Mouse (Mus musculus) cerebellum, postnatal 25 days (tissue): Measurements from ENCODE around the gene Syt3.

Experiments
- DNase-seq, 2 experiments: peaks; one replicate each; pipeline ENCODE4 v3.0.0; 2021; ENCODE audit warnings: mixed read lengths in 2 of 2

The Syt3 gene

GRCm38 (mm10) chr7:44383980-44384715 lies at the start of gene Syt3:
TSS of gene Syt3 (plus strand) at chr7:44384102.
- DNase-seq = peak; percentile 90

- DNase-seq = peak in 1 of 2 experiments; percentile 8
Observed at GRCm38 (mm10) chr7:44334139-44334538, 49.8 kb upstream of the Syt3 start.

DNA sequence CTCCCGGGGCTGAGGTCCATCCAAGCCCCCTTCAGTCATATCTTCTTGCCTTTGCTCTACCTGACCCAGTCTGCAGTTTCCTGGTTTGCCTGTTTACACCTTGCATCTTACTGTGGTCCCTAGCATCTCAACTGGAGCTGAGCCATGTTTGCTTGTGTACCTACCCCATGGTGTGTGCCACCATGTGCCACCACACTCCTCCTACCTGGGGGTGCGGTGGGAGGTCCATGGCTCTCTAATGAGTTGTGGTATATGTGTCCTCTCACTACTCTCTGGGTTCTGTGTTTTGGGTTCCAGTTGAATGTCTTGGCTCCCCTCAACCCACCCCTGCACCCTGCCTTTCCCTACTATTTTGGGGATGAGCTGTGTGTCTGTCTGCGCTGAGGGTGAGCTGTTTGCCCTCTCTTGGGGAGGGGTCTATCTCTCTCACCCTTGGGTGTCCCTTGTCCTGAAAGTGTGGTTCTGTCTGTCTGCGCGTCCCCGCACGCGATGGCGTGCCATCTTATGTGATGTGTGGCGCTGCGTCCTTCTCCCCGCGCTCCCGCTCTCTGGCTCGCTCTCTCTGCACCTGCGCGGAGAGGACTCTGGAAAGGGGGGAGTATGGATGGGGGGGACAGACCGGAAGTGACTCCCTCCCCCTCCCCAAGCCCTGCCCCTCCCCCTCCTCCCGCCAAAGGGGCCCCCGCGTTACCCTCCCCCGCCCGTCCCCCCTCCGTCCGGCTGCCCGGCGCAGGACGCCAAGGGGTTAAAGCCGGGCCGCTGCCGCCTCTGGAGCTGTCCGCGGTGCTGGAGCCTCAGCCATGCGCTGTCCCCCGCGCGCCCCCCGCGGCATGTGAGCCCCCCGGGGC lies 48.6 kb upstream of the Syt3 start:
- DNase-seq = peak; percentile 78 to 83

DNA sequence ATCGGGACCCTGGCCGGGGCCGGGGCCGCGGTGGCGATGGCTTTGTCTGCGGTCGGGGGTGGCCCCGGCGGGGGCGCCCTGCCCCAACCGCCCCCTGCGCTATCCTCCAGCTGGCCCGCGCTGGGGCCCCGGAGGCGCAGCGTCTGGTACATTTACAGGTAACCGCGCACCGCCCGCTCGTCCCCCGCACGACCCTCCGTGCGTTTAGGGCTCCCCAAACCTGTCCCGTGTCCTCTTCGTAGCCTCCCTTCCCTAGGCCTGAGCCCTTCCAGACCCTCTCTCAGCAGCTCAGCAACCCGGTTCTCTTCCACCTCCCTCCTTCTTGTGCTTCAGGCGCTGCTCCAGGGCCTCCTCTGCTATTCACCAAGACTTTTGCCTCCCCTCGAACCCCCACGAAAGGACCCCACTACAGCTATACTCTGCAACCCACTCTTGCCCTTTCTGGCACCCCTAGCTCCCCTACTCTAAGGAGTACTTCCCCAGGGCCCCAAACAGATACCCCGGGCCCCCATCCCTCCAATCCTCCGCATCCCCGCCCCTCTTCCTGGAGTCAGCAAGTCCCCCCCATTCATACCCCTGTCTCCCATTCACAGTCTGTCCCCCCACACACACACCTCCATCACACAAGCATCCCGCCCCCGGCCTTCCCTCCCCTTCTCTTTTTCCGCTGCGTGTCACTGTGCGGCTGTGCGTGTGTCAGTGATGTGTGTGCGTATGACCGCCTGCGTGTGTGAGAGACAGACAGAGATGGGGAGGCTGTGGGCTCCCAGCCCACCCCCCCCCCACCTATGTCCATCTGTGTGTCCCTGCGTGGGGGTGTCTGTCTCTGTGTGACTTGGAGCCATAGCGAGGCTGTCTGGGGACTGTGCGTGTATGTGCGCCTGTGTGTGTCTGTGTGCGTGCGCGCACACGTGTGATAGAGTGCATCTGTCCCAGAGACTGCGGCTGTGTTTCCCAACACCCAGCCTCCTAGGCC lies 47.6 kb upstream of the Syt3 start:
- peak; percentile 75 to 79 for DNase-seq

- DNase-seq = peak; percentile 49 to 53
Observed at GRCm38 (mm10) chr7:44337121-44337849, 46.6 kb upstream of the Syt3 start.

- DNase-seq = no peak
Observed at GRCm38 (mm10) chr7:44340226-44340625, 43.7 kb upstream of the Syt3 start.

- DNase-seq = no peak
Observed at GRCm38 (mm10) chr7:44341119-44341518, 42.8 kb upstream of the Syt3 start.

DNA sequence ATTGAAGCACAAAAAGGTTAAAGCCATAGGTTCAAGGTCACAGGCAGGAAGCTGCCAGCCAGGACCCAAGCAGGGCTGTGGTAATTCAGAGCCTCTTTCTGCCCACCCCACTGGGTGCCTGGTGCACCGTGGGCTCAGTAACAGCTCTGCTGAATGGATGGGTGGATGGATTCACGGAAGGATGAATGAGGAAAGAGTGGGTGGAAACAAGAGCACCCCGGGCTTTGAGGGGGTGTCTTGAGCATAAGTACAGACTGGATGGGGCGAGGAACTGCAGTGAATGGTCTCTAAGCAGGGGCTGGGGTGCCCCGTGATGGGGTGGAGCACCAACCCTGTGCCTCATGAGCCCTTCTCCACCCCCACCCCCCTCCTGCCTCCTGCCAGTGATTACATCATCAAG lies 42.2 kb upstream of the Syt3 start:
- DNase-seq = peak in 1 of 2 experiments; percentile 5

DNA sequence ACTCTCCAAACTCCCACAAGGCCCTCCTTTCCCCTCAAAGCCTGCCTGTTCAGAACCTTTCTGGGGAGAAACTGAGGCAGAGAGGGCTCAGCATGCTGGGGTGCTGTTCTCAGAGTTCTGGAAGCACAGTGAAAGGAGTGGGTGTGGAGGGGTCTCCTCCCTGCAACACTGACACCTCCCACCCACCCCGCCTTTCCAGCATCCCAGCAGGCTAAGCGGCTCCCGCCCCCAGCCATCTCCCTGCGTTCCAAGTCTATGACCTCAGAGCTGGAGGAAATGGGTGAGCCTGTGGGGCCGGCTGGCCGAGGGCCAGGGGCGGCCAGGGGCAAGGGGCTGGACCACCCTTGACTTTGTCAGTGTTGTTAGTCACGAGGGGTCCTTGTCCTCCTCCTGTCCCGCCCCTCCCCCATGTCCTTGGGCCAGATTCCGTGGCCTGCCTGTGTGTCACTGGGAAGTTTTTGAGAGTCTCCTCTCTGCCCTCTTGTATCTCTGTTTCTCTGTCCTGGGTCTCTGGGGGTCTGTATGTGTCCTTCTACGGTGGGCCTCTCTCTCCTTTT lies 40.4 kb upstream of the Syt3 start:
- DNase-seq = peak in 1 of 2 experiments; percentile 25

DNA sequence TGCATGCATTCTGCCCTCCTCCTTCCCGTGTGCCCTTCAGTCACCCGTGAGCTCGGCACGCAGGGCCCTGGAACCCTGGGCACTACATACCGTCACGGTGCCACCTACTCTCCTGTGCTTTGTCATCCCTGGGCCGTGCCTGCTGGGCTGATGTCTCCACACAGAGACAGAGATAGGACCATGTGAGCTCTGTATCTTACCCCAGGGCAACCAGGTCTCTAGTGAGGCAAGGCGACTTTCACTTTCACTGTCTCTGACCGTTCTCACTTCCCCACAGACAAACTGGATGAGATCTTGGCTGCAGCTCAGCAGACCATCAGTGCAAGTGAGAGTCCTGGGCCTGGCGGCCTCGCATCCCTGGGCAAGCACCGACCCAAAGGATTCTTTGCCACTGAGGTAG lies 39.3 kb upstream of the Syt3 start:
- peak in 1 of 2 experiments; percentile 7 for DNase-seq

DNA sequence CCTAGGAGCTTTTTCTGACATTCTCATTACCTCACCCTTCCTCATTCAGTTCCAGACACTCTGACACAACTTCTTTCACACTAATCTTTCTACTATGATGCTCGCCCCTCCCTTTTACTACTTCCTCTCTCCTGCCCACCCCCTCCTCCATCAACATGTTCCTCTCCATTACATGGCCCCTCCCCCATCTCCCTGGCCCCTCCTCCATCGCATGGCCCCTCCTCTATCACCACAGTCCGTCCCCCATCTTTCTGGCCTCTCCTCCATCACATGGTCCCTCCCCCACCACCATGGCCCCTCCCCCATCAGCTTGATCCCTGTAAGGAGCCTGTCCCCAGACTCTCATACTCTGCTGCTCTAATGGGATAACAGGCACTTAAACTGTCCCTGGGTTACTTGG lies 34.9 kb upstream of the Syt3 start:
- peak in 1 of 2 experiments; percentile 26 for DNase-seq

DNA sequence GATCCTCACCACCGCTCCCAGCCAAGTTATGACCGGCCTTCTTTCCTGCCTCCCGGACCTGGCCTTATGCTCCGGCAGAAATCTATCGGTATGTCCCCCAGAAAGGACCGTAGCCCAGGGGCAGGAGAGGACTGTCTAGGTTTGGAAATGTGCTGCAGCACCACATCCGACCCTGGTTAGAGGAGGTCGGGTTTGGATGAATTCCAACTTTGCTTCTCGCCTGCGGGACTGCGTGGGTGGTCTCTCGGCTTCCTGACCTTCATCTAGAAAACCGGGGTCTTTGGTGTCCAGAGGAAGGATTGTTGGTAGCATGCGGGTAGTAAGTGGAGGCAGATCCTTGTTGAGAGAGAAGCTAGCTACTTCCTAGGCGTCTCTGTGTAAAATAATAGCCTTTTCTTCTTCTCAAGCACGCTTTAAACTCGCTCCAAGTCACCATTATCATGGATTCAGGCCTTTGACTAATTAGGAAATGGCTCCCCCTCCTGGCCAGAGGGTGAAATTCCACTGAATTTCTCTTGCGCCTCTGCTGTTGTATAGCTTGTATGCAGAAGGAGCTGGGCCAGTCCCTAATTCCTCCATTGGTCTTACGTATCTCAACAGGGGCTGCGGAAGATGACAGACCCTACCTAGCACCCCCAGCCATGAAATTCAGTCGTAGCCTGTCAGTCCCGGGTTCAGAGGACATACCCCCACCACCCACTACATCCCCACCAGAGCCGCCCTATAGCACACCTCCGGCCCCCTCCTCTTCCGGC lies 32.8 kb upstream of the Syt3 start:
- peak; percentile 88 to 89 for DNase-seq

DNA sequence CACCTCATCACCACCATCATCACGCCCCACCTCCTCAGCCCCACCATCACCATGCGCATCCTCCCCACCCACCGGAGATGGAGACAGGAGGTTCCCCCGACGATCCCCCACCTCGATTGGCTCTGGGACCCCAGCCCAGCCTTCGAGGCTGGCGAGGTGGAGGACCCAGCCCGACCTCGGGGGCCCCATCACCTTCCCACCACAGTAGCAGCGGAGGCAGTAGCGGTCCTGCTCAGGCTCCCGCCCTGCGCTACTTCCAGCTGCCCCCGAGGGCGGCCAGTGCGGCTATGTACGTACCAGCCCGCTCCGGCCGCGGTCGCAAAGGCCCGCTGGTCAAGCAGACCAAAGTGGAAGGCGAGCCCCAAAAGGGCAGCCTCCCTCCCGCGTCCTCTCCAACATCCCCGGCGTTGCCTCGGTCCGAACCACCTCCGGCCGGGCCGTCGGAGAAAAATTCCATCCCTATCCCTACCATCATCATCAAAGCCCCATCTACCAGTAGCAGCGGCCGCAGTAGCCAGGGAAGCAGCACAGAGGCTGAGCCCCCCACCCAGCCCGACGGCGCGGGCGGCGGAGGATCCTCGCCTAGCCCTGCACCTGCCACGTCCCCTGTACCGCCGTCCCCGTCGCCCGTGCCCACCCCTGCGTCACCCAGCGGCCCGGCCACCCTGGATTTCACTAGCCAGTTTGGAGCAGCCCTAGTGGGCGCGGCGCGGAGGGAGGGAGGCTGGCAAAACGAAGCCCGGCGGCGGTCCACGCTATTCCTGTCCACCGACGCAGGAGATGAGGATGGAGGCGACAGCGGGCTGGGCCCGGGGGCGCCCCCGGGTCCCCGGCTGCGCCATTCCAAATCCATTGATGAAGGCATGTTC lies 31.8 kb upstream of the Syt3 start:
- DNase-seq = peak; percentile 29 to 49

DNA sequence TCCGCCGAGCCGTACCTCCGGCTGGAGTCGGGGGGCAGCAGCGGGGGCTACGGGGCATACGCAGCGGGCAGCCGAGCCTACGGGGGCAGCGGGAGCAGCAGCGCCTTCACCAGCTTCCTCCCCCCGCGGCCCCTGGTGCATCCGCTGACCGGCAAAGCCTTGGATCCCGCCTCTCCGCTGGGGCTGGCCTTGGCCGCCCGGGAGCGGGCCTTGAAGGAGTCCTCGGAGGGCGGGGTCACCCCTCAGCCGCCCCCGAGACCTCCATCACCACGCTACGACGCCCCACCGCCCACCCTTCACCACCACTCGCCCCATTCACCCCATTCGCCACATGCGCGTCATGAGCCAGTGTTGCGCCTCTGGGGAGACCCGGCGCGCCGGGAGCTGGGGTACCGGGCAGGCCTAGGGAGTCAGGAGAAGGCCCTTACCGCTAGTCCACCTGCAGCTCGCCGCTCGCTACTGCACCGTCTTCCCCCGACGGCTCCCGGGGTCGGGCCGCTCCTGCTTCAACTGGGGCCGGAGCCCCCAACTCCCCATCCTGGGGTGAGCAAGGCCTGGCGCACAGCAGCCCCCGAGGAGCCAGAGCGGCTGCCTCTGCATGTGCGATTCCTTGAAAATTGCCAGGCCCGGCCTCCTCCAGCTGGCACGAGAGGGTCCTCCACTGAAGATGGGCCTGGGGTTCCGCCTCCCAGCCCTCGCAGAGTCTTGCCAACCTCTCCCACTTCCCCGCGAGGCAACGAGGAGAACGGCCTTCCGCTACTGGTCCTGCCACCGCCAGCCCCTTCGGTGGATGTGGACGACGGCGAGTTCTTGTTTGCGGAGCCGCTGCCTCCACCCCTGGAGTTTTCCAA lies 30.9 kb upstream of the Syt3 start:
- DNase-seq = peak; percentile 42 to 43

DNA sequence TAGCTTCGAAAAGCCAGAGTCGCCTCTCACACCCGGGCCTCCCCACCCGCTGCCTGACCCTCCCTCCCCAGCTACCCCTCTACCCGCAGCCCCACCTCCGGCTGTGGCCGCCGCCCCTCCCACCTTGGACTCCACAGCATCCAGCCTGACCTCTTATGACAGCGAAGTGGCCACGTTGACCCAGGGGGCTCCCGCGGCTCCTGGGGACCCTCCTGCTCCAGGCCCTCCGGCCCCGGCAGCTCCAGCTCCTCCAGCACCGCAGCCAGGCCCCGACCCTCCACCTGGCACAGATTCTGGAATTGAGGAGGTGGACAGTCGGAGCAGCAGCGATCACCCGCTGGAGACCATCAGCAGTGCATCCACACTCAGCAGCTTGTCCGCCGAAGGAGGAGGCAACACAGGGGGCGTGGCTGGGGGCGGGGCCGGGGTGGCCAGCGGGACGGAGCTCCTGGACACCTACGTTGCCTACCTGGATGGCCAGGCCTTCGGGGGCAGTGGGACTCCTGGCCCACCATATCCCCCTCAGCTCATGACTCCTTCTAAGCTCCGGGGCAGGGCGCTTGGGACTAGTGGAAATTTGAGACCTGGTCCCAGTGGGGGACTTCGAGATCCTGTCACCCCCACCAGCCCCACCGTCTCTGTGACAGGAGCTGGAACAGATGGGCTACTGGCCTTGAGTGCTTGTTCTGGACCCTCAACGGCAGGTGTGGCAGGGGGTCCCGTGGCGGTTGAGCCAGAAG lies 30.1 kb upstream of the Syt3 start:
- peak; percentile 37 to 63 for DNase-seq

DNA sequence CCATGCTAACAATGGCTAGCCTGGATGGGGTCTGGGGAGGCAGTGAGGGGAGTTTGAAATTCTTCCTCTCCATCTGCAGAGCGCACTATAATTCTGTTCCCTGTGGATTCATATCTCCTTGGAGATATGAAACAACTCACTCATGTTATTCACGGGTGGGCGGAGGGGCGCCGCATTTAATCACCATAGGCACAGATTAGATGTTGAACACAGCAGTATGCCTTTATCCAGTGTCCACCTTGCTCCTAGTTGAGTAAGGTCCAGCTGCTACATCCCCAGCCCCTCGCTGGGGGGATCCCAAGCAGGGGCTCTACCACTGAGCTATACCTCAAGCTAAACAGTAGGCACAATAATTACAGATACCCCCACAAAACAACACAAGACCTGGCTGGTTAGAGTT lies 28.5 kb upstream of the Syt3 start:
- peak in 1 of 2 experiments; percentile 15 for DNase-seq

DNA sequence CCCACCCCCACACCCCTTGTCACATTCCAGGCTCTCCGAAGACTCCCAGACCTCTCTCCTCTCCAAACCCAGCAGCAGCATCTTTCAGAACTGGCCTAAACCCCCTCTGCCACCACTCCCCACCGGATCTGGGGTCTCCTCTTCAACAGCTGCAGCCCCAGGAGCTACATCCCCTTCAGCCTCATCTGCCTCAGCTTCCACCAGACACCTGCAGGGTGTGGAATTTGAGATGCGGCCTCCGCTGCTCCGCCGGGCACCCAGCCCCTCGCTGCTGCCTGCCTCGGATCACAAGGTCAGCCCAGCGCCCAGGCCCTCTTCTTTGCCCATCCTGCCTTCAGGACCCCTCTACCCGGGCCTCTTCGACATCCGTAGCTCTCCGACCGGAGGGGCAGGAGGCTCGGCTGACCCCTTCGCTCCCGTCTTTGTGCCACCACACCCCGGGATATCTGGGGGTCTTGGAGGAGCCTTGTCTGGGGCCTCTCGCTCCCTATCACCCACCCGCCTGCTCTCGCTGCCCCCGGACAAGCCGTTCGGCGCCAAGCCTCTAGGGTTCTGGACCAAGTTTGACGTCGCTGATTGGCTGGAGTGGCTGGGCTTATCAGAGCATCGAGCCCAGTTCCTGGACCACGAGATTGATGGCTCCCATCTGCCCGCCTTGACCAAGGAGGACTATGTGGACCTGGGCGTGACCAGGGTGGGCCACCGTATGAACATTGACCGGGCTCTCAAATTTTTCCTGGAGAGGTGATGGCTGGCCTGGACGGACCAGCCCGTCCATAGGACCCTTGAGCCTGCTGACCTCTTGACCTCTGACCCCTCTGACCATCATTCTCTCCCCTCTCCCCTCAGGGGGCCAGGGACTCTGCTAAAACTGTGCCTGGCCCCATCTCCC lies 27.1 kb upstream of the Syt3 start:
- peak; percentile 27 to 45 for DNase-seq
